Mouse (Mus musculus) embryonic facial prominence, embryonic 11.5 days (tissue): ENCODE measurements around the gene Macf1. TPM values are rescaled to one million over a fixed set of nuclear protein-coding genes. Genes with fewer than 3 reads are reported as not detected.

Experiments used
- ATAC-seq: fragments of 200-750 bp; cut with Nextera tagmentation; replicated peaks from 2 replicates; pipeline ENCODE4 v1.8.0; 2017; ENCODE audit warnings: low read depth; ENCODE audit not compliant: insufficient number of reproducible peaks, low FRiP score, low TSS enrichment
- DNase-seq: peaks from one replicate; pipeline ENCODE4 v3.0.0-alpha.2; 2015; ENCODE audit warnings: low spot score
- H3K27ac ChIP-seq: fragments of 300-500 bp; sonication (generic); replicated peaks from 2 replicates; pipeline ENCODE4 v1.5.1; 2014; ENCODE audit warnings: mild to moderate bottlenecking, low read depth, low read length, control low read depth
- H3K27me3 ChIP-seq: fragments of 300-500 bp; sonication (generic); 2 replicates; pipeline ENCODE4 v1.6.1; 2014; ENCODE audit warnings: mild to moderate bottlenecking, low read length, moderate library complexity, mixed read lengths; ENCODE audit not compliant: control insufficient read depth, insufficient read depth
- H3K36me3 ChIP-seq: fragments of 300-500 bp; sonication (generic); replicated peaks from 2 replicates; pipeline ENCODE4 v1.6.1; 2014; ENCODE audit warnings: low read depth, mild to moderate bottlenecking, low read length, moderate library complexity, mixed read lengths; ENCODE audit not compliant: control insufficient read depth, insufficient read depth
- H3K4me1 ChIP-seq: fragments of 300-500 bp; sonication (generic); 2 replicates; pipeline ENCODE4 v1.6.1; 2014; ENCODE audit warnings: low read length, mixed read lengths; ENCODE audit not compliant: control insufficient read depth, insufficient read depth
- H3K4me2 ChIP-seq: fragments of 300-500 bp; sonication (generic); 2 replicates; pipeline ENCODE4 v1.6.1; 2014; ENCODE audit warnings: low read depth, mild to moderate bottlenecking, control low read depth, low read length, moderate library complexity
- H3K4me3 ChIP-seq: fragments of 300-500 bp; sonication (generic); 2 replicates; pipeline ENCODE4 v1.5.1; 2014; ENCODE audit warnings: low read depth, low read length, control low read depth
- H3K9ac ChIP-seq: fragments of 300-500 bp; sonication (generic); replicated peaks from 2 replicates; pipeline ENCODE4 v1.6.1; 2014; ENCODE audit warnings: mild to moderate bottlenecking, control low read depth, low read length
- H3K9me3 ChIP-seq: fragments of 300-500 bp; sonication (generic); replicated peaks from 2 replicates; pipeline ENCODE4 v1.6.1; 2016; ENCODE audit warnings: mild to moderate bottlenecking, low read length, inconsistent platforms, mixed read lengths; ENCODE audit not compliant: control insufficient read depth
- WGBS: fragments of 180-500 bp; shearing (Covaris S2); extraction: QIAGEN DNeasy Blood & Tissue Kit; methylation state at CpG from one replicate; pipeline ENCODE4 v1.1.7; 2014; 5-methylcytosine and 5-hydroxymethylcytosine counted together
- polyA plus RNA-seq: library from polyadenylated mRNA; unstranded; fragments of >200 nt; fragmentation: Nextera tagmentation; extraction: Ambion mirVana; gene quantifications from 2 replicates; pipeline ENCODE4 v1.2.1, GENCODE M21; 2014

Macf1 gene
- polyA plus RNA-seq, 1 experiment from 2014 or later, result 70.2 TPM

DNA sequence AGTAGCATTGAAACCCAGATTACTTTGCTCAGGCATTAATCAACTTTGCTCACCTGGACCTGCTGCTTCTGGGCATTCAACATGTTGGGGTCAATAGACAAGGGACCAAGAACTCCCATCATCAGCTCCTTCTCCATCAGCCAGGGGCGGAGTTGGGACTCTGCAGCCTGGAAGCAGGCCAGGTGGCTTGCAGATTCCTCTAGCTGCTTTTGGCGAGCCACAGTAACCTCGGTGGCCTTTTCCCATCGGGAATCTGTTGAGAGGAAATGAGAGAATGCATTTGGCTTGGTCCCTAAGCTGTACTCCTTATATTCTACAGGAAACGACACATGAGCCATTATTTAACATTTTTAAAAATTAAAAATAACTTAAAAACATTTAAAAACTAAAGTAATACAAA is 245.7 kb downstream of the Macf1 start:
- 83% methylated on average over 5 of the region's 5 CpGs for WGBS

GRCm38 (mm10) chr4:123433171-123433570 is 251.0 kb downstream of the Macf1 start:
- H3K4me3 ChIP-seq, result no peak overlapping the region
- no peak overlapping the region for H3K4me2 ChIP-seq
- H3K36me3 ChIP-seq, result peaks cover 14% of the 10 kb centered on the region
- no peaks in the 10 kb centered on the region for H3K9me3 ChIP-seq
- H3K9ac ChIP-seq, result no peak overlapping the region
- no peaks in the 10 kb centered on the region for H3K4me1 ChIP-seq
- ATAC-seq, result no peak
- no peak for DNase-seq
- H3K27ac ChIP-seq, result no peak overlapping the region
- WGBS, result 95% methylated on average over 3 of the region's 3 CpGs
- H3K27me3 ChIP-seq, result no peaks in the 10 kb centered on the region

More for the DNA sequence above, 245.7 kb downstream of the Macf1 start:
- Histone ChIP-seq H3K9me3 (no peaks in the 10 kb centered on the region), H3K36me3 (peaks cover 5% of the 10 kb centered on the region), H3K4me1 (no peaks in the 10 kb centered on the region), H3K4me3 (no peak overlapping the region), H3K4me2 (no peak overlapping the region), H3K9ac (no peak overlapping the region), H3K27me3 (no peaks in the 10 kb centered on the region), H3K27ac (no peak overlapping the region)
- DNase-seq (no peak), ATAC-seq (no peak)

DNA sequence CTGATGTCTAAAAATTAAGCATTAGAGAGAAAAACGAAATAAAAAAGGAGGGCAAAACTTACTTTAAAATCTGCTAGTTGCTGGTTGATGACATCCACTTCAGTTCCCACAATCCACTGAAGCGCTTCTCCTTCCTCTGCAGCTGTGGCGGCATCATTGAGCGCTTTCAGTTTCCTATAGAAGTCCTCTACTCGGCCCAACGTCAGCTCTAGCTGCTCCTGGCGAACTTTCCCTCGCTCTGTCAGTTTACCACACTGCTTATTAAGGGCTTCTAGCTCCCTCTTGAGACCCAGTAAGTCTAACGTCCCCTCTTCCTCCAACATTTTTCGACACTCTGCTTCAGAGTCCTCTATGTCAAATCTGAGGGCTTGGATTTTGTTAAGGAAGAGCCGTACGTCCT is 252.2 kb downstream of the Macf1 start:
- no peak overlapping the region for H3K4me3 ChIP-seq
- no peak for DNase-seq

DNA sequence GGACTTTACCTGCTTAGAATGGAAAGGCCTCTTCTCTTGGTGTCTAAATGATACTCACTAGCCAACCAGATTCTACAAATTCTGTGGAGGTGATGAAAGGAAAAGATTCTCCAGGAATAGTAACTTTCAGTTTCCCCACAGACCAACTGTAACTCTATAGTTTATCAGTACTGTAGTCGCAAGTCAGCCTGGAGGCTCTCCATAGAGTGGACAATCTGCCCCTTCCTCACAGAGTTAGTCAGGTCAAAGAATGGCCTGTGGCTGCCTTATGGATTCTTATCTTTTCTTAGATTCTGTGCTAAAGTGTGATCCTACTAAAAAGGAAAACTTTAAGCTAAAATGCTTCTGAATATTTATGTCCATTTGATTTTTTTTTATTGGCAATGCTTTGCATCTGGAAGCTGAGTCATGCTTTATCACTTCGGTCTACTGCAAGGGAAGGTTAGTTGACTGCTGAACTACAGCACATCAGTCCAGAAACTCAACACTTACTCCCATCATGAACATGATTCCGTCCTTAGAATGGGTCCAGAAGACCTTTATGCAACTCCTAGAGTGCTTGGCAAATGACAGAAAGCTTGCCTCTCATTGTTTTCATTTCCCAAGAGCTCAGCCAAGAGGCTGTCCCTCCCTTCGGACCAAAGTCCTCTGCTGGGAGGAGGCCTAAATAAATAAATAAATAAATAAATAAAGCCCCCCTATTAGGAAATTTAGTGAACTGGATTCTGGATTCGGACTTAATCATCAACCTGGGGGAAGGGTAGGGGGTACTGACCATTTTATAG is 256.1 kb downstream of the Macf1 start:
- no peaks in the 10 kb centered on the region for H3K9me3 ChIP-seq
- ATAC-seq (no peak), DNase-seq (no peak)
- H3K27ac ChIP-seq, result no peak overlapping the region
- no peak overlapping the region for H3K4me2 ChIP-seq
- 88% methylated on average over 5 of the region's 5 CpGs for WGBS
- H3K4me1 ChIP-seq, result no peaks in the 10 kb centered on the region
- H3K36me3 ChIP-seq, result peaks cover 8% of the 10 kb centered on the region
- no peaks in the 10 kb centered on the region for H3K27me3 ChIP-seq
- H3K9ac ChIP-seq, result no peak overlapping the region
- no peak overlapping the region for H3K4me3 ChIP-seq

More for the DNA sequence above, 252.2 kb downstream of the Macf1 start:
- Histone ChIP-seq H3K4me2 (no peak overlapping the region), H3K27ac (no peak overlapping the region), H3K9me3 (no peaks in the 10 kb centered on the region), H3K36me3 (peaks cover 14% of the 10 kb centered on the region), H3K4me1 (no peaks in the 10 kb centered on the region), H3K27me3 (no peaks in the 10 kb centered on the region), H3K9ac (no peak overlapping the region)
- ATAC-seq, result no peak
- WGBS, result 80% methylated on average over 12 of the region's 12 CpGs

GRCm38 (mm10) chr4:123427271-123427899 is 256.8 kb downstream of the Macf1 start:
- no peaks in the 10 kb centered on the region for H3K9me3 ChIP-seq
- no peaks in the 10 kb centered on the region for H3K27me3 ChIP-seq
- no peak overlapping the region for H3K4me2 ChIP-seq
- no peak overlapping the region for H3K27ac ChIP-seq
- DNase-seq, result no peak
- no peak for ATAC-seq
- no peak overlapping the region for H3K4me3 ChIP-seq
- peaks cover 4% of the 10 kb centered on the region for H3K36me3 ChIP-seq
- H3K4me1 ChIP-seq, result no peaks in the 10 kb centered on the region
- no peak overlapping the region for H3K9ac ChIP-seq
- 79% methylated on average over 9 of the region's 9 CpGs for WGBS

GRCm38 (mm10) chr4:123426429-123427080 is 257.6 kb downstream of the Macf1 start:
- Histone ChIP-seq H3K36me3 (no peaks in the 10 kb centered on the region; the same call in 1 of the 2 replicates), H3K27ac (no peak overlapping the region), H3K4me3 (no peak overlapping the region), H3K4me2 (no peak overlapping the region), H3K9ac (no peak overlapping the region), H3K4me1 (no peaks in the 10 kb centered on the region), H3K27me3 (no peaks in the 10 kb centered on the region), H3K9me3 (no peaks in the 10 kb centered on the region)
- no peak for DNase-seq
- no peak for ATAC-seq
- WGBS, result 94% methylated on average over 10 of the region's 10 CpGs

DNA sequence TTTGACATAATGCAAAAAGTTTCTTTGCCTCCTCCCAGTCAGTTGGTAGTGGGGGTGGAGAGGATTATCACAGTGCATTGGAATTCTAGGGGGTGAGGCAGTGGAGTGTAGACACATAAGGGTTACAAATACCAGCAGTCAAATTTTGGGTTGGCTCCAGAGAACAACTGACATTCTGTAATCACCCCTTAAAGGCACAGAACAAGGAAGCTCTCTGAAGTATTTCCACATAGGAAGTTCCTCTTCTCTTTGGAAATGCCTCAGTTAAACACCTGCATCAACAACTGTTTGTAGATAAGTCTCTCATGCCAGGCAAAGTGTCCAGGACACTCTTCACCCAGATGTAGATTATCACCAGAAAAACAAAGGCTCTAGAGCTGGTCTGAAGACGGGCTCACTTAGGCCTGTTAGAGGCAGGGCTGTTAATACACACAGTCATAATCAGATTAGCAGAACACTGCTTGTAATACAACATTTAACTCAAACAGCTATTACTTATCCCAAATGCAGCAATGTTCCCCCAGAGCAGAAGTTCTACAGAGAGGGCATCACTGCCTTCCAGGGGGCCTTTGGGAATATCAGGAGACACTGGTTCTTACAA is 258.4 kb downstream of the Macf1 start:
- no peaks in the 10 kb centered on the region; the same call in 1 of the 2 replicates for H3K36me3 ChIP-seq
- H3K4me1 ChIP-seq, result no peaks in the 10 kb centered on the region
- no peak for ATAC-seq
- 71% methylated on average over 1 of the region's 1 CpGs for WGBS
- H3K9me3 ChIP-seq, result no peaks in the 10 kb centered on the region
- H3K27me3 ChIP-seq, result no peaks in the 10 kb centered on the region
- no peak for DNase-seq
- no peak overlapping the region for H3K27ac ChIP-seq
- no peak overlapping the region for H3K9ac ChIP-seq
- H3K4me2 ChIP-seq, result no peak overlapping the region
- H3K4me3 ChIP-seq, result no peak overlapping the region
